Mouse (Mus musculus) spleen, adult 2 months (tissue): ENCODE data around the gene Fcrl5.

Source experiments
- CTCF ChIP-seq: fragments of 200-500 bp; IDR thresholded peaks from 2 replicates; pipeline ENCODE4 v1.5.1; 2011; ENCODE audit warnings: mild to moderate bottlenecking, inconsistent platforms; ENCODE audit not compliant: insufficient read depth, insufficient read length, insufficient replicate concordance; ENCODE audit errors: extremely low read depth
- POLR2A ChIP-seq: fragments of 200-500 bp; IDR thresholded peaks from 2 replicates; pipeline ENCODE4 v1.6.1; 2011; ENCODE audit warnings: low read depth, low read length, inconsistent platforms

- peak; percentile 94 for TF ChIP-seq CTCF
- no peak for TF ChIP-seq POLR2A
These were observed 24.4 kb upstream of the Fcrl5 start for GRCm38 (mm10) chr3:87411150-87411549.
